Mouse (Mus musculus): ENCODE measurements around the gene Gm43951. TPM values are rescaled to one million over a fixed set of nuclear protein-coding genes. Genes with fewer than 3 reads are reported as not detected.

Gm43951 gene
- polyA plus RNA-seq, 1 experiment = not detected

DNA sequence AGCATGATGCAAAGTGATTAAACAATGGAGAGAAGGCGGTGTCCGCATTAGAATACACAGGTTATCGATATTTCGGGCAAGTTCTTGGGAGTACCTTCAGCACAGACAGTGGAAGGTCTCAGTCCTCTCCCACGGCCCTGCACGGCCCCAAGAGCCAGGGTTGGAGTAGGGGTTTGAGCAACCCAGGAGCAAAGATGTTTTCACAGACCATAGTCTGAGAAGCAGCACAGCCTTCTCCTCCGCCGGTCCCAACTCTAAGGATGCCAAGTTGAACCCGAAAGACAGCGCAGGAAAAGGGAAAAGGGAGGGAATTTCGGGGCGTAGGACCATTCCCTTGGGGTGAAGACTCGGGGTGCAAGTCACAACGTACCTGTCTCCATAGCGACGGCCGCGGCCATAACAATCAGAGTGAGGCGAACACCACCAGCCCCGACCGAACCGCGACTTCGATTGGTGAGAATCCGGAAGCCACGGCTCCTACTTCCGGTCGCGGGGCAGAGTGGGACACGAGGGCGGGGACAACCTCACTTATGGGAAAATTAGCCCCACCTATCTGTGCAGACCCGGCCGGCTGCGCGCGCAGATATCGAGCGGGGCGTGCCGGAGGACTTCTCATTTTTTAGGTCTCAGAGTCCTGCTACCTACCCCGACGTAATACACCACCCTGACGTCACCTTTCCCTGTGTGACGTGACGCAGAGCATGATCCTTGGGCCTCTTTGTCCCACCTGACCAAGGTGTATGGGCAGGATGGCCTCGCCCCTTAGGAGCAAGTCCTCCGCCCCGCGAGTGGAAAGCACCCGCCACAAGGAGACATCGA lies 8.2 kb upstream of the Gm43951 start:
- Histone ChIP-seq H3K4me1 (ENCODE audit: control insufficient read depth, insufficient read depth, low read length) (peaks cover 9% of the 10 kb centered on the region; the same call in 1 of the 2 replicates), H3K27ac (ENCODE audit: insufficient read depth, low read depth, low read length) (peak overlapping the region; percentile 70), H3K4me3 (ENCODE audit: insufficient read depth, low read depth, low read length) (peak overlapping the region; percentile 66)
- WGBS = under 1% methylated on average over 51 of the region's 51 CpGs
- peak; percentile 45; the same call in 1 of the 2 replicates for TF ChIP-seq POLR2A (IDR thresholded peaks at IDR 0.05; ENCODE audit: insufficient read depth, low read depth, low read length)
- no peak for TF ChIP-seq CTCF (IDR thresholded peaks at IDR 0.05; ENCODE audit: insufficient read depth, low read depth, low read length)

DNA sequence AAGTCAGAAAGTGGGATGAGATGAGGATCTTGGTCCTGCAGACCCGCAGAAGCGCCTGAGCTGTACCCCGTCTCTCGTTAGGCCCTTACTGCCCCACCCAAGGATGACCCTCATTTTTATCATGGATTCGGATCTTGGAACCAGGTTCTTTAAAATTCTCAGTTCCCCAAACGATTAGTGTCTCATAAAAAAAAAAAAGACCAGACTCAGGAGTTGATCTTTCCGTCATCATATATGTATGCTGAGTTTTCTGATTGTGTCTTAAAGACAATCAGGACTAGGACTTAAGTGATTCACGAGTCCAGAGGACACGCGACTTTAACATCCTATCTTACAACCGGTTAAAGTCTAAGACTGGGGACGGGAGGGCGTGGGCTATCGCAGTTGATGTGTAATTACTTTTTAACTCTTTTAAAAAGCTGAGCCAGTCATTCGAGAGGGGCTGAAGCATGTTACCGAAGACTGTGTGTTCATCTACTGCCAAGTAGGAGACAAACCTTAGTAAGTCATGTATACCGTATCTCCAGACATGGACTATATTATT lies 1.3 kb upstream of the Gm43951 start:
- no peak overlapping the region for H3K27ac ChIP-seq (ENCODE audit: insufficient read depth, low read depth, low read length)
- 10% methylated on average over 17 of the region's 17 CpGs for WGBS
- TF ChIP-seq CTCF (IDR thresholded peaks at IDR 0.05; ENCODE audit: insufficient read depth, low read depth, low read length) (no peak), POLR2A (IDR thresholded peaks at IDR 0.05; ENCODE audit: insufficient read depth, low read depth, low read length) (no peak)
- H3K4me3 ChIP-seq (ENCODE audit: insufficient read depth, low read depth, low read length) = peak overlapping the region; percentile 94
- H3K4me1 ChIP-seq (ENCODE audit: control insufficient read depth, insufficient read depth, low read length) = peaks cover 24% of the 10 kb centered on the region

DNA sequence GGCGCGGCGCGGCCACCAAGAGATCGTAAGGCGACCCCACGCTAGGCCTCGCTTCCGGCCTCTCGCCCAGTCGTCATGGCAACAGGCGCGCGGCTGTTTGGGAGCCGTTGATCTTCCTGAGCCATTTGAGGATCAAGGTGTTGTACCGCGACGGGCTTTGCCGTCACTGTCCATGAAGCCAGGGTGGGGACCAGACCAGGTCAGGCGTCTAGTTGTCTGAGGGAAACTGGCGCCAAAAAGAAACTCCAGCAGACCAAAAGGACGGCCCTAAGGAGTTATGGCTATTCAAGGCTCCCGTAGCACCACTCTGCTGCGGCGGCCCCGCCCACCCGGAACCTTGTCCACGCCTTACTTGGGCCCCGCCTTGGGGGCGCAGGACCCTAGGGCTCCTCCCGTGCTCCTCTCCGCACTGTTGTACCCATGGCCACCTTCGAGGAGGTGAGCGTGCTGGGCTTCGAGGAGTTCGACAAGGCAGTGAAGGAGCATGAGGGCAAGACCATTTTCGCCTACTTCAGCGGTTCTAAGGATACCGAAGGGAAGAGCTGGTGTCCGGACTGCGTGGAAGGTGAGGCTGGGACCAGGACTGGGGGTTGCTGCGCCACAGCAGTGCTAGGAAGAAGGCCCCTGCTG lies 679 bp upstream of the Gm43951 start, which contains the start of the genes 4933427D14Rik and Txndc17:
4933427D14Rik (minus strand) TSS at position 256 of the 630 bp plus-strand sequence.
Txndc17 (plus strand) TSS at position 344 of the 630 bp plus-strand sequence.
- TF ChIP-seq POLR2A (IDR thresholded peaks at IDR 0.05; ENCODE audit: insufficient read depth, low read depth, low read length) (no peak), CTCF (IDR thresholded peaks at IDR 0.05; ENCODE audit: insufficient read depth, low read depth, low read length) (no peak)
- peaks cover 24% of the 10 kb centered on the region for H3K4me1 ChIP-seq (ENCODE audit: control insufficient read depth, insufficient read depth, low read length)
- peak within 1 kb of the TSS; percentile 94 for H3K4me3 ChIP-seq (ENCODE audit: insufficient read depth, low read depth, low read length)
- H3K27ac ChIP-seq (ENCODE audit: insufficient read depth, low read depth, low read length) = peak within 1 kb of the TSS; percentile 47
- under 1% methylated on average over 42 of the region's 42 CpGs for WGBS

GRCm38 (mm10) chr11:72205256-72205655 lies 1.4 kb downstream of the Gm43951 start:
- TF ChIP-seq CTCF (IDR thresholded peaks at IDR 0.05; ENCODE audit: insufficient read depth, low read depth, low read length) (no peak), POLR2A (IDR thresholded peaks at IDR 0.05; ENCODE audit: insufficient read depth, low read depth, low read length) (no peak)
- 0 out of 2 replicates have a peak overlapping the region, but pooled peaks have one; percentile 23 for H3K27ac ChIP-seq (ENCODE audit: insufficient read depth, low read depth, low read length)
- 49% methylated on average over 6 of the region's 6 CpGs for WGBS
- H3K4me3 ChIP-seq (ENCODE audit: insufficient read depth, low read depth, low read length) = peak overlapping the region; percentile 94
- peaks cover 24% of the 10 kb centered on the region for H3K4me1 ChIP-seq (ENCODE audit: control insufficient read depth, insufficient read depth, low read length)

DNA sequence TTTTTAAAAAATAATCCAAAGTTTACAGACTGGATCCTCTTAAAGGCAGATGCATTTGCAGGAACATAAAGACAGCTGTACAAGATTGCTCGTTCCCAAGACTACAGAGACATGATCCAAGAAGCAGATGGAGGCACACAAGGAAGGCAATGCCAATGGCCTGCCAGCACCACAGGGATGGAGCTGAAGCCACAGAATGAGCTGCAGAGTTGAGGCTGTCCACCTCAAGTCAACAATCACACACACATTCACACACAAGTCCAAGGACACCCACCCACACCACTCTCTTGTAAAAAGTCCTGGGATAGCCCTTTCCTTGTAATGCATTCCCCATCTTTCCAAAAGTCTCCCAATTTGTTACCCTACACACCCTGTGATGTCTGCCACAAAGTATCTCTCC lies 3.2 kb downstream of the Gm43951 start:
- H3K4me3 ChIP-seq (ENCODE audit: insufficient read depth, low read depth, low read length) = no peak overlapping the region
- H3K27ac ChIP-seq (ENCODE audit: insufficient read depth, low read depth, low read length) = no peak overlapping the region
- peaks cover 24% of the 10 kb centered on the region for H3K4me1 ChIP-seq (ENCODE audit: control insufficient read depth, insufficient read depth, low read length)
- TF ChIP-seq CTCF (IDR thresholded peaks at IDR 0.05; ENCODE audit: insufficient read depth, low read depth, low read length) = no peak
- no peak for TF ChIP-seq POLR2A (IDR thresholded peaks at IDR 0.05; ENCODE audit: insufficient read depth, low read depth, low read length)
- 48% methylated on average over 1 of the region's 1 CpGs for WGBS

- TF ChIP-seq CTCF (IDR thresholded peaks at IDR 0.05; ENCODE audit: insufficient read depth, low read depth, low read length) = no peak
- TF ChIP-seq POLR2A (IDR thresholded peaks at IDR 0.05; ENCODE audit: insufficient read depth, low read depth, low read length) = no peak
- H3K4me1 ChIP-seq (ENCODE audit: control insufficient read depth, insufficient read depth, low read length) = peaks cover 11% of the 10 kb centered on the region; the same call in 1 of the 2 replicates
- H3K4me3 ChIP-seq (ENCODE audit: insufficient read depth, low read depth, low read length) = no peak overlapping the region
- WGBS = 59% methylated on average over 8 of the region's 8 CpGs
- no peak overlapping the region for H3K27ac ChIP-seq (ENCODE audit: insufficient read depth, low read depth, low read length)
Observed at GRCm38 (mm10) chr11:72196506-72196905, 10.1 kb downstream of the Gm43951 start.

- Histone ChIP-seq H3K27ac (ENCODE audit: insufficient read depth, low read depth, low read length) (no peak overlapping the region), H3K4me1 (ENCODE audit: control insufficient read depth, insufficient read depth, low read length) (peaks cover 13% of the 10 kb centered on the region; the same call in 1 of the 2 replicates), H3K4me3 (ENCODE audit: insufficient read depth, low read depth, low read length) (no peak overlapping the region)
- TF ChIP-seq POLR2A (IDR thresholded peaks at IDR 0.05; ENCODE audit: insufficient read depth, low read depth, low read length) (no peak), CTCF (IDR thresholded peaks at IDR 0.05; ENCODE audit: insufficient read depth, low read depth, low read length) (no peak)
- 83% methylated on average over 2 of the region's 2 CpGs for WGBS
Observed at GRCm38 (mm10) chr11:72194259-72194658, 12.4 kb downstream of the Gm43951 start.

DNA sequence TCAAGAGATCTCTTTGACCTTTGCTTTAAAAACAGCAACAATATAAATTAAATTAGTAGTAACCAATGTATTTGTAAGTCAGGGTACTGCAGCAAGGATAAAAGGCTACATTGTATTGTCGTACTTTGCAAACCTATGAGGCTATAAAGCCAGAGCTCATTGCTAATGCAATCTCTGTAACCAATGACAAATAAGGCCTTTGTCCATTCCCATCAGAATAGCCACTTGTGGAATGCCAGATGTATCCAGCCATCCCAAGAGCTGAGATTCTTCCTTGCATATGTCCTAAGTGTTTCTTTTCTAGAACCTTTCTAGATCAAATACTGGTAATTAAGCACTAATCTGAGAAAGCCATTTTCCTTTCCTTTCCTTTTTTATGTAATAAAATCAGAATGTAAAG lies 15.8 kb downstream of the Gm43951 start:
- H3K4me1 ChIP-seq (ENCODE audit: control insufficient read depth, insufficient read depth, low read length) = peaks cover 7% of the 10 kb centered on the region; the same call in 1 of the 2 replicates
- no peak overlapping the region for H3K4me3 ChIP-seq (ENCODE audit: insufficient read depth, low read depth, low read length)
- no peak for TF ChIP-seq CTCF (IDR thresholded peaks at IDR 0.05; ENCODE audit: insufficient read depth, low read depth, low read length)
- no peak for TF ChIP-seq POLR2A (IDR thresholded peaks at IDR 0.05; ENCODE audit: insufficient read depth, low read depth, low read length)
- 72% methylated on average over 1 of the region's 1 CpGs for WGBS
- no peak overlapping the region for H3K27ac ChIP-seq (ENCODE audit: insufficient read depth, low read depth, low read length)
